Mouse (Mus musculus): Measurements from ENCODE around the gene Pitpnb. TPM values are rescaled to one million over a fixed set of nuclear protein-coding genes. Genes with fewer than 3 reads are reported as not detected.

The Pitpnb gene
- polyA plus RNA-seq, 1 experiment from 2014 or later, result 89.5 TPM

DNA sequence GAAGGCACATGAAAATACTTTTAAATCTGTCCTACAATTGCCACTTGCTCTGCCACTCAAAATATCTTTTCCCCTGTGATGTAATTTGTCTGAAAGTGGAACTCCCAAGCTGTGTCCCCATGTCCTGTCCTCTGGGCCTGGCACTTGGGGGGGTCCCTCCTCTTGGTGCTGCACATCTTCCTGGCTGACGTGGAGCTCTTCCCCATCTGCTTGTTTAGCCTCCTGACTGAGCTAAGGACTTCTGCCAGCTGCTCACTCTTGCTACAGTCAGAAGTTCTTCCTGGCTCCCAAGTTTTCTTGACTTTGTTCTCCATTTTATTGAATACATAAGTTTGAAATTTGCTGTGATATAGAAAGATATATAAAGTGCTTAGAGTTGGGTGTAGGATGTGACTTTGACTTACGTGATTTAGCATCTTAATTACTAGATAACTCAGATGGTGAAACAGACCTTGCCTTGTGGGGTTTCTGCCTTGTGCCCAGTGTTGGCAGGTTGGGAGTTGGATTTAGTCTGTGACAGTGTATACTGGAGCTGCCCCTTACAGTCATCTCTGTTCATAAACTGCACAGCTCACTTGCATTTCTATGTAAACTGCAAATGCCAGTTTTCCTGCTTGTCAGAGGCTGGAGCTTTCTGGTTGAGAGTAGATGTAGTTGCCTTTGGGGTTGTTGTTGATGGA is 14.3 kb downstream of the Pitpnb start:
- no peak for DNase-seq (ENCODE audit: low spot score)

DNA sequence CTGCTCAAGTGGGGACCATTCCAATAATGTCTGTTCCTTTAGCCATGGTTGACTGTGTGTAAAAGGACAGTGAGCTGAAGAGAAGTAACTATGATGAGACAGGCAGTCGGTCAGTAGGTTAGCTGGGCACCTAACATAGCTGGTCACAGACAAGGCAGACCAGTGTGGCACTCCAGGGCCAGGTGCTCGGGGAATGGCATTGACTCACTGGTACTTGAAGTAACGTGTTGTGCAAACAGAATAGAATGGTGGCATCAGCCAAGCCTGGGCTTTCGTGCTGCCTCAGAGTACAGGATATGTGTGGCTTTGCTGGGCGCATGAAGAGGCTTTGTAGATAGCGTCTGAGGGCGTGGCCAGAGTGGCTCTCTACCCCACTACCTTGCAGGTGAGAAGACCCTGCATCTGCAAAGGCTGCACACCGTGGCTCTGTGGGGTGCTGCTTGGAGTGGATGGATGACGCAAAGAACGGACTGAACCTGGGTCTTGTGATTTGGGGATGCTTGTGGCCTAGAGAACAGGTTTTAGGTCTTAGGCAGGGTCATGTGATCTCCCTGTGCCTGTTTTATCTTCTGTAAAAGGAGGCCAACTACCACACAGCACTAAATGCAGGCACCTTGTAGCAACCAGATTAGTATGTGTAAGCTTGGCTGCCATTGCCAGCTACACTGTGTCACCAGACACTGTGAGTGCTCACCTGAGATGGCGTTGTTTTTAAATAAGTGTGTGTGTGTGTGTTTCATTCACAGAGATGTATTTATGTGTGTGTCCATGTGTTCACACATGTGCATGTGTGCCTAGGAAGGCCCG is 26.5 kb downstream of the Pitpnb start:
- DNase-seq (ENCODE audit: low spot score), result peak; percentile 74

DNA sequence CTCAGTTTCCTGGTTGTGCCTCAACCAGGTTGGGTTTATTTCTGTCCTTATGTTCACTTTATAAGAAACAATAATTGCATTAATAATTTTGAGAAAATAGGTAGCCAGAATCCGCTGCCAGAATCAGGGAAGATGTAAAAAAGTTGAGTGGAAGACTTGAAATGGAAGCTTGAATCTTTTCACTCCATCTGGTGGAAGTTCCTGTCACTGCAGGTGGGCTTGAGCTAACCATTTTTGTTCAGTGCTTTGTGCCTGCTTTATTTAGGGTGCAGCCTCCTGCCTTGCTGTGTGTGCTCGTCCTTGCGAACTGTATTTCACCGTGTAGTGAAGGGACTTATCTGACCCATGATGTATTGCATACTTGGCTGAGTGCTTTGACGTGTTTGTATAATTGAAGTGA is 30.0 kb downstream of the Pitpnb start:
- DNase-seq (ENCODE audit: low spot score), result no peak

DNA sequence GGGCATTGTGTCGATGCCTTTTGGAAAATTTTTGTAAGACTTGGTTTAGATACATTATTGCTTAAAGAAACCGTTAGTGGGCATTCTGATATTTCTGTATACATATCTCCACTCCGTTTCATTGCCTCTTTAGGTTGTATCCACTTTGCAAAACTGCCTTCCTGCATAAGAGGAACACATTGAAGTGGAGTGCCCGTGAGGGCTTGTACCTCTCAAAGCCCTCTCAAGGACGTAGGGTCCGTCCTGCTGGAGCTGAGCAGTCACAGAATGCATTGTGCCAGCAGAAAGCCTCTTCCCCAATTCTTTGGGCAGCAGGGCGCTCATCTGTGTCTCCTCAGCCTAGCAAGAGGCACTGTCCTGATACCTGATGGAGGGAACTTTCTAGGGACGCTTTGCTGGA is 30.5 kb downstream of the Pitpnb start:
- no peak for DNase-seq (ENCODE audit: low spot score)

DNA sequence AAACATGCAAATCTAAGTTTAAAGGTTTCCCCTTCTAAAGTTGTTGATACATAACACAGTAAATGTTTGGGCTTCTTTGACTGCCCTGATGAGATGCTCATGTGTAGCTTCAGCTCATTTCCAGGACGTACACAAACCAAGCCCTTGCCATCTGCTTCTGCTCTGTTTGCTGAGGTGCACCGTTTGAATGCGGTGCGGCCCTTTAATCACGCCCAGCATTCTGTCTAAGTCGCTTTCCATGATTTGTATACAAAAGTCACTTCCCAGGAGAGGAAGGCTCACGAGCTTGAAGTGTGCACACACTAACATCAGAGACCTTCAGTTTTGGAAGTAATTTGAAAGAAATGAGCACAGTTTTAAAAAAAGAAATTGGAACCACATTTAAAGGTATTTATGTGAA is 31.3 kb downstream of the Pitpnb start:
- DNase-seq (ENCODE audit: low spot score), result no peak

DNA sequence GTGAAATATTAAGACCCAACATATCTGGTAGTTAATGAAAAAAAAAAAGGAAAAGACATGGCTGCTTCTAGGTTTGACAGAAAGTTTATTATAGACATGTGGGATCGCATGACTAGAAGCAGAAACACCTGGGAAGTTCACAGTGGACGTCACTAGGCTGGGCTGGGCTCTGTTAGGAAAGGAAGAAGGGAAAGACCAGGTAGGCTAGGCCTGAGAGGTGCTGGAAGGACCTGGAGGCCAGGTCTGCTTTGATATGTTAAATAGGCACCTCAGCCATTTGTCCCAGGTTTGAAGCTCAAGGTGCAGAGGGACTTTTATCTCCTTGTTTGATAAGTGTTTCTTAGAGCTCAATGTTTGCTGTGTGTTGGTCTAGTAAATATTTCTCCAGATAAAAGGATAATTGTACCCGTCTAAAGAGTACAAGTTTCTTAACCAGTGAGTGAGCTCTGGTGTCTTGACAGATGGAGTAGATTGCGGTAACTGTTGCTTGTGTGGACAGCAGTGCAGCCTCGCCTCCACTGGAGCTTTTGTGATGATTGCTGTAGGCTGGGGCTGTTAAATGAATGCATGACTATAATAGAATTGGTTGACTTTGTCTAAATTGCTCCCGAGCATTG is 33.0 kb downstream of the Pitpnb start:
- DNase-seq (ENCODE audit: low spot score), result no peak

DNA sequence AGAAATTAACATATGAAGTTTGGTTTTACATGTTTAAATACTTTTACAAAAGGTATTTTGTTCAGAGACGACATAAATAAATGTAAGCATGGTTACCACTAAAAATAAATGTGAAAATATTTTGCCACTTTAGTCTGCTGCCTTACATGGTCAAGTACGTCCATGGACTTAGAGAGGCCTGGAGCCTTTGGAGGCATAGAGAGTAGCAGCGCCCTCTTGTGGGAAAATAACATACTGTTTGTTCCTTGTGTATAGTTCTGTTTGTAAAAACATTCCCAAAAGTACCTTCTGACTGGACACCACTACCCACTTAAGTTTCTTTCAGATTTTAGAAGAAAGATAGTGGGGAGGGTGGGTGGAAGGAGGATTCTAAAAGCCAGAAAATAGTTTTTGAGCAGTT is 34.0 kb downstream of the Pitpnb start:
- peak; percentile 48 for DNase-seq (ENCODE audit: low spot score)

DNA sequence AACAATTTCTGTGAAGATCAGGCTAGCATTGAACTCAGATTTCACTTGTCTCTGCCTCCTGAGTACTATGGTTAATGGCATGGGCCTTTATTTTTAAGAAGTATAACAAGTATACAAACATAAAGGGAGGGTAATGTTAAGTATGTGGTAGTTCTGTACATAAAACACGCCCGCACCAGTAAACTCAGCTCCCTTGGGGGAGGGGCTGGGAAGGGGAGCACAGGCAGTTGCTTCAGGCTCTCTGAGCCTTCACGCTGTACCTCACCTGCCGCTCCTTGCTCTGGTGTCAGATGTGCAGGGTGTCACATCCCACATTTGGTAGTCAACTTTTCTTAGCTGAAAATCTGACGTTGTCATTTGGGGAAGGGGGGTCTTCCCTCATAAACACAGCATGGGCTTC is 35.6 kb downstream of the Pitpnb start:
- DNase-seq (ENCODE audit: low spot score), result no peak

DNA sequence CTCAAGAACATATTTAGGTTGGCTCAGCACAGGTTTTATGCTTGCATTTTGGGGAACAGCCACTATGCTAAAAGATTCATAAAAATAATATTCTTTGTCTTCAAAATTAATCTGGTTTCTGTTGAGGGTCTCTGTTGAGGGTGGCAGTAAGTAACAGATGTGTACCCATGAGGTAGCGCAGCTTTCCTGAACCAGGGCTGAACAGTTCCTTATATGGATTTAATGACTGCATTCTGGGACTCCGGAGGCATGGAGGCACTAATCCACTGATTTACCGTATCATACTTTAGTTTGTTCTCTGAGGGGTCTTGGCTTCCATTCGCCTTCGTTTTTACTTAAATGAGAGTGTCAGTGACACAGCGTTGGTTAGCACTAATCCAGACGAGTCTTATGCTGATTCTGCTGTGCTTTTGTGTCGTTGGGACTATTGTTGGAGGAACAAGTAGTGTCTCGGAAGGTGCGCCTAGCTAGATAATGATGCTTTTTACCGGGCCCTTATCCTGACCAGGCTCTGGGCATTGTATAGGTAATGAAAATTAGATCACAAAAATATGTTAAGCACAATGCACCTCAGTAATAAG is 37.5 kb downstream of the Pitpnb start:
- DNase-seq (ENCODE audit: low spot score), result no peak

DNA sequence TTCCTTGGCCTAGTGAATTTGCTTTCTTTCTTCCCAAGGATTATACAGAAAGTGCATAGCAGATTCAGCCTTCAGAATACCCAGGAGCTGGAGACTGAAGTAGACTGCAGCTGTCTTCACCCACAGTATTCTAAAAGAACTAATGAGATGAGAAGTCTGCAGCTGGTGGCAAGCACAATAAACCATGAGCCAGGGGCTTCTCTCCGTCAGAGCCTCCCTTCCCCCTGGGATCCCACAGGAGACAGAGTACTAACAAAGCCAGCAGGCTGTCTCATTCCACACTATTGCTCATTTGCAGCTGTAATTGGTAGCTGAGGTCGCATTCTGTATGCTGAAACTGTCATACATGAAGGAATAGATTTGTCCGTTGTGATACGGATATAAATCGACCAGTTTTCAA is 38.0 kb downstream of the Pitpnb start:
- no peak for DNase-seq (ENCODE audit: low spot score)

DNA sequence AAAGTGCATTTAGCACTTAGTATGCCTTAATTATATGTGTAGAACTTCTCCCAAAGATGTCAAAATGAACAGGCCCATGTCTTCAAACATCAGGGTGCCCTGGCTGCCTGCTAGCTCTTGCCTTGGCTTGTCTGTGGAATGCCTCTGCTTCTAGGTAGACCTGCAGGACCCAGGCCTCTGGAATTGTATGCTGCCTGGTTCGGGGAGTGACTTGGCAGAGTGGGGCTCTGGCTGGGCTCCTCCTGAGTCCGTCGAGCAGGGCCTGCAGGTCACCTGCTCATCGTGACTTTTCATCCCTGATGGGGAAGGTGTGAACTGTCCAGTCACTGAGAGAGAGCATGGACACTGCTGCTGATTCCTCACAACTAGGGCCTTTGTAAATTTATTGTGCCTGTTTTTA is 45.1 kb downstream of the Pitpnb start:
- DNase-seq (ENCODE audit: low spot score), result no peak

DNA sequence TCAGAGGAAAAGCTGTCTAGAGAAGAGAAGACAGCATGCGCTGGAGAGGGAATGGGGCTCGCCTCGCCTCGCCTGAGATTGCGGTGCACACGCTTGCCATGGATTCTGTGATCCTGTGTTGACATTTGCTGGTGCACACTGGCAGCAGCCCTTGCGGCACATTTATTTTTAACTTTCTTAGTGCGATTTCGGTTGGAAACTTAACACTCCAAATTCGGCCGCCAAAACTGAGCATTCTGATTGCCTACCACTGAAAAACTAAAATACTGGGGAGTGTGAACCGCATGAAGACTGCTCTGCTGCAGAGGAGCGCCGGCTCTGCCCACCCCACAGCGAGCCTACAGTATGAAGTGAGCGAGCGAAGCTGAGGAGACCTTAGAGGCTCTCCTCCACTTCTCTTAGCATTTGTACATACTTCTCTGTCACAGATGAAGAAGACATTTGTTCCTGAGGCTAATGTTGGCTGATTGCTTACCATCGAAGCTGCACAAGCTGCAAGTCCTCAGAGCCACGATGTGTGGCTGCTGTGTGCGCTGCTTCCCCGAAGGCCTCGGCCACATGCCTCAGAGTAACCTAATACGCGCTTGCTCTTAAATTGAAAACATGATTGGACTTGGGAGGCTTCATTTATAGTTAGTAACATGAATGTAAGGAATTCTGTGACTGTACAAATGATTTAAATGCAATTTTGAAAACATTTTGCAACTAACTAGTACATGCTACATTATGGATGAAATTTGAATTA is 45.9 kb downstream of the Pitpnb start:
- DNase-seq (ENCODE audit: low spot score), result no peak

DNA sequence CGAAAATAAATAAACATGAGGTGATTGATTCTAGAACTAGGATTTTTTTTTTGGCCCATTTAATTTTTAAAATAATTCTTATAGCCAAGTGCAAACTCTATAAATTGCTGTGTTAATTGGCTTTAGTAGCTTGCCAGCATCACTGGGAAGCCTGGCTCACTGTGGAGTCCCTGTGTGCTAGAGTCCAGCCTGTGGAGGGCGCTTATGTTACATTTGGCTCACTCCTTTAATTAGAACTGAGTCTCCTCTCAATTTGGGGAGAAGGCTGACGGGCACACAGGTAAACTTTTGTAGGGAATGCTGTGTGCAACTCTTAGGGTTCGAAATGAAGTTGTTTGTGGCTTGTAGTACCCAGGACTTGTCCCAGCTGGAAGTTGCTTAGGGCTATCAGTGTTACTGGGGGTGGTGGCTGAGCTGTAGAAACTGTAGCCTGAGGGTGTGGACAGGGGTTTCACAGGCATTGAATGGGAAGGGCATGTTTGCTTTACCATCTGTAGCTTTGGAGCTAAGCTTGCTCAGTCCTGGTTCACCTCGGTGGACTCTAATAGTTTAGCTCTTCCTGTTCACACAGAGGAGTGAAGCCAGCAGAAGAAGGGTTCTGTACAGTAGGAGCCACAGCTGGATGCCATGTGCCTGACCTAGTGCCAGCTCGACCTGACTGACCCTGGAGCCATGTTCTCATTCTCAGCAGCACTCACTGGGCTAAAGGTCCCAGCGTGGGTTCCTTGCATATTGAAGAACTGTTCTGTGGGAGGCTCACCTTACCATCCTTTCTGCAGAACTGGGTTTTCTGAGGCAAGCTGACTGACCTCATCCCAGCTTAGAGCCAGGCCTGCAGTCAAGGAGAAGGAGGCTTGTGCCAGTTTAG is 47.8 kb downstream of the Pitpnb start:
- DNase-seq (ENCODE audit: low spot score), result no peak

DNA sequence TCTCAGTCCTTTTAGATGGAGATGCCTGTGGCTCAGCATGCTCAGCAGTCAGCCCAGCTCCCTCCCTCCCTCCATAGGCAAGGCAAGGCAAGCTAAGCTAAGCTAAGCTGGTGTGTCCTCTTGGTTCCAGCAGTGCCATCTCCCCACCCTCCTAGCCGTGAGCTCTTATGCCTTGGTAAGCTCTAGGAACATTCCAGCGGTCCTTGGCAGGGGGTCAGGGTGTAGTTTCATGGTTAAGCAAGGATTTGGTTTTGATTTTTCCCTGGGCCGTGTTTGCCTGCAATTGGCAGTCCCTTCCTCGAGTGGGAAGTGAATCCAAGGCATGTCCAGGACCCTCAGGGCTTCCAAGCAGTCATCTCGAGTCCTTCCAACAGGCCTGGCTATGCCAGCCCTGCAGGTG is 52.8 kb downstream of the Pitpnb start:
- no peak for DNase-seq (ENCODE audit: low spot score)

DNA sequence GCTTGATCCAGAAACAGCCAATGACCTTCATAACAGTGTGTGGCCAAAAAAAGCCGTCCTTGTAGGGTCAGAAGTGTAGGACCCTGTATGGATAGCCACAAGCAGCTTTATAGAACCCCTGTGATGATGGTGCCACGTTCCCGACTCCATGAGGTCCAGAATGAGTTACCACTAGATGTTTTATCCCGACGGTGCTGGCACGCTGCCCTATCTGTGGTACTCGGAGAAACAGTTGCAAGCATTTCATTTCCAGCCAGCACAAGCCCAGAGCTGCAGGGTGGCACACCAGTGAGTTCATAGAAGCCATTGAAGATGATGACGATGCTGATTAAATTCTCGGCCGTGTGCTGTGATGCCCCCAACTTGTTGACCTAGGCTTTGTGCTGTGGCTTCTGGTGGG is 60.3 kb downstream of the Pitpnb start:
- no peak for DNase-seq (ENCODE audit: low spot score)

DNA sequence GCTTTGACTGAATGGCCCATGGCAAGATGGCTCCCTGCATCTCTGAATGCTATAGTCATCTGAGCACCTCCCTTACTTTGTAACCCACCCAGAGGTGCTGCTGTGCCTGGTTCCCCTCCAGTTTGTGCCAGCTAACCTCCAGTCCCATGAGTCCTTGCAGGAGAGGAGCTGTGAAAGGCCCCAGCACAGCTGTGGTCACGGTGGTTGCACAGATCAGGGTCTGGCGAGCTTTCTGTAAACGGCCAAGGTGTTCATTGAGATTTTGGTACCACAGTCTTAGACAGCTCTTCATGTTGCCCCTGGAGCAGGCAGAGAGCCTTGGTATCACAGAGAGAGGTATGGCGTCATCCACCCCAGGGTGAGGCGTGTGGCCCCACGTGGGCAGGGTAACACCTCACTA is 60.9 kb downstream of the Pitpnb start:
- no peak for DNase-seq (ENCODE audit: low spot score)

DNA sequence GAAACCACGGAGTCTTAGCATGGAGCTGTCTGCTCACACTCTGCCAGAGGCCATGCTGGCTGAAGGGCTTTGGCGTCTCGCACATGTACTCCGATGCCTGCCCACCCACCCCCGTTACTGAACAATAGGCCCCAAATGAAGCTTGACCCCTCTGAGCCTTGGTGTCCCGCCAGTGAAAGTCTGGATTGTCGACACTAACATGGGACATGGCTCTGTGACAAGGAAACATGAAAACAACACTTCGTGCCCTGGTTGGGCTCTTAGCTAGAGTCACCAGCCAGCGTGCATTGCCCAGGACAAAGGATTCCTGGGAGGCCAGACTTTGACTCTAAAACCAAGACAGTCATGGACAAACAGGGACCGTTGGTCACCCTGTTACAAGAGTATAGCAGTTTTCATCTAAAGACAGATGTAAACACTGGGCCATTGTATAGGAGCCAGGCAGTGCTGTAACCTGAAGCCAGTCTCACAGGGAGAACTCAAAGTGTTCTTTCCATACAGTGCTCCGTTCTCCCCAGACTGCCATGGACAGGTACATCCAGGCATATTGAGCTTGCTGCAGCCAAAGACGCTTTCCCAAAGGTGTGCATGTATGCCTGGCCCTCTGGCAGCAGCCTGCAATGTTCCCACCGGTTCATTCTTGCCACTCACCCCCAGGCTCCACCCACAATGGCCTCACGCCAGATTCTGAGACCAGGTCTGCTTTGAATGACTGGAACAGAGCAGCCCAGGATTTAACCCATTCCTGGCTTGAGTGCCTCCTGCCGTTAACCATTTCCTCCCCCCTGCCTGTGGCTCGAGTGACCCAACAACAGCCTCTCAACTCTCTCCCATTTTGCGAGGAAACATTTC is 63.0 kb downstream of the Pitpnb start:
- DNase-seq (ENCODE audit: low spot score), result no peak

DNA sequence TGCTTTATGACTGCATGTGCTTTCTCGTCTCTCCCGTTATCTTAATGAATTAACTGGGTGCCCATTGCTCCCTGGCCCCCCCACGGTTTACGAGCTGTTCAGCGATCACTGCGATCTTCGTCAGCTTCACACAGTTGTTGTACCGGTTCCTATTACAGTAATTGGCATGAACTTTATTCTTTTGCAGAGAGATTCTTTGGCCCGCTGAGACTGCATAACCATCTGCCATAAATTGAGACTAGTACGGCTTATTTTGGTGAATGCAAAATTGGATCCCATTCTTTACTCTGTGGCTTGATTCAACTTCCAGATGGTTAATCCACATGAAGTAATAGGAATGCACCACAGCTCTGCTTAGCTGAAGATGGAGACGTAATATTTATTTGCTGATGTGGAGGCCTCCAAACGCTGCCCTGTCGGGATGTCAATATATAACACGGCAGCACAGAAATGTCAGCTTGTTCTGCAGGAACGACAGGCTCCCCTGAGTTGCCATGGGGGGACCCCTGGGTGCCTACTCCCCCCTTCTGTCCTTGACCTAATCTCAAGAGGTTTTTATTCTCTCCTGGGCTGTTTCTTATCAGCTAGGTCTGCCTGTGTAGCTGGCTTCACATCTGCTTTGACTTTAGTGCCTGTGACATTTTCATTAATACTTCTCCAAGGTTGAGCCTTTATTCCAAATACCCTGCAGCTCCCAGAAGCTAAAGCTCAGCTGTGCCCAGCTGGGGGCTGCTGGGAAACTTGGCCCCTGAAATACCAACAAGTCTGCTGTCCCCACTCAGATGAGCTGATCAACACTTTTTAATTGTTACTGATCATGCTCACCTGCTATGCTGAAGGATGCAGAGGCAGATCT is 63.9 kb downstream of the Pitpnb start:
- no peak for DNase-seq (ENCODE audit: low spot score)

DNA sequence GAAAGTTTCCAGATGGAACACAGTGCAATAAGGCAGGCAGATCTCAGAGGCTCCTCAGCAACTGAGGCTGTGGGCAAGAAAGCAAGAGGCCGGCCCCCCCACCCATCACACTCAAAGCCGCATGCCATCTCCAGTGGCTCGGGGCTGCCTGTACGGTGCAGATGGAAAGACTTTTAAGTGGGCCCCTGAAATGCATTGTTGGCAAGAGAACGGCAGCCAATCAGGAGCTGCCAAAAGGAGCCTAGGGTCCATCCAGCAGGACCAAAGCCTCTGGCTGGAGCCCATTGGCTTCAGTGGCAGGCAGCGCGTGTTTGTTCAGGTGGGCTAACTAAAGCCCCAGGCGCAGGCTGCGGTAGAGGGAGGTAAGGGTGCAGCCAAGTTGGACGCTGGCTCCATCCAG is 65.2 kb downstream of the Pitpnb start:
- DNase-seq (ENCODE audit: low spot score), result no peak
